Mouse (Mus musculus): ENCODE results near the gene Nme1. TPM values are rescaled to one million over a fixed set of nuclear protein-coding genes. Genes with fewer than 3 reads are reported as not detected.

Nme1 gene
- polyA plus RNA-seq, 1 experiment from 2014 or later, result 340 TPM

GRCm38 (mm10) chr11:93987026-93987425 lies 18.7 kb upstream of the Nme1 start:
- Histone ChIP-seq H3K4me3 (no peak overlapping the region), H3K27ac (no peak overlapping the region), H3K9me3 (no peaks in the 10 kb centered on the region), H3K36me3 (no peaks in the 10 kb centered on the region), H3K27me3 (no peaks in the 10 kb centered on the region; the same call in 1 of the 2 replicates), H3K9ac (no peak overlapping the region; the same call in 1 of the 2 replicates), H3K4me2 (no peak overlapping the region), H3K4me1 (replicated peaks) (no peaks in the 10 kb centered on the region)
- 88% methylated on average over 4 of the region's 4 CpGs for WGBS
- no peak for ATAC-seq (ENCODE audit: low FRiP score)

- ATAC-seq (ENCODE audit: low FRiP score), result no peak
- H3K9me3 ChIP-seq, result no peaks in the 10 kb centered on the region
- no peak overlapping the region for H3K4me2 ChIP-seq
- no peak overlapping the region for H3K4me3 ChIP-seq
- no peaks in the 10 kb centered on the region for H3K36me3 ChIP-seq
- H3K27ac ChIP-seq, result no peak overlapping the region
- no peaks in the 10 kb centered on the region; the same call in 1 of the 2 replicates for H3K27me3 ChIP-seq
- no peak overlapping the region for H3K9ac ChIP-seq
- H3K4me1 ChIP-seq (replicated peaks), result no peaks in the 10 kb centered on the region
Observed at GRCm38 (mm10) chr11:93986298-93986697, 18.0 kb upstream of the Nme1 start.

GRCm38 (mm10) chr11:93985265-93985664 lies 16.9 kb upstream of the Nme1 start:
- H3K27ac ChIP-seq, result no peak overlapping the region
- H3K9me3 ChIP-seq, result no peaks in the 10 kb centered on the region
- no peak for ATAC-seq (ENCODE audit: low FRiP score)
- no peaks in the 10 kb centered on the region for H3K4me1 ChIP-seq (replicated peaks)
- H3K36me3 ChIP-seq, result no peaks in the 10 kb centered on the region
- H3K27me3 ChIP-seq, result no peaks in the 10 kb centered on the region; the same call in 1 of the 2 replicates
- H3K4me2 ChIP-seq, result no peak overlapping the region
- no peak overlapping the region for H3K4me3 ChIP-seq
- WGBS, result 89% methylated on average over 5 of the region's 5 CpGs
- no peak overlapping the region for H3K9ac ChIP-seq

DNA sequence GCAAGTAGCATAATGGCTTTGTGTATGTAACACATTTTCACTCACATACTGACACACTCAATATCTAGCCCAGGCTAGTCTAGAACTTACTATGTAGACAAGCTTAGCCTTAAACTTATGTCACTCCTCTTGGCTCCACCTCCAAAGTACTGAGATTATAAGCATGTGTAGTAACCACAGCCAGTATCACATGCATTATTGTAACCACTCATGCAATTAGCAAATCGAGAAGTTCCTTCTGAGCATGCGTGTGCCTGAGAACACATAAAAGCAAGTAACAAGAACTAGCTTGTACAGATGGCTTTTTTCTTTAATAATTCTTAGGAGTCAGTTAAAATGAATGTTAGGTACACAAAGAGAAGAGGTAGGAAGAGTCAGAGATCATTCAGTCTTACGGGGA lies 16.3 kb upstream of the Nme1 start:
- ATAC-seq (ENCODE audit: low FRiP score), result no peak
- Histone ChIP-seq H3K4me1 (replicated peaks) (0 out of 2 replicates have a peak, but pooled peaks cover under 1% of the 10 kb centered on the region), H3K27ac (no peak overlapping the region), H3K36me3 (no peaks in the 10 kb centered on the region), H3K4me3 (no peak overlapping the region), H3K9me3 (no peaks in the 10 kb centered on the region), H3K4me2 (no peak overlapping the region), H3K9ac (no peak overlapping the region), H3K27me3 (no peaks in the 10 kb centered on the region; the same call in 1 of the 2 replicates)
- 97% methylated on average over 3 of the region's 3 CpGs for WGBS

DNA sequence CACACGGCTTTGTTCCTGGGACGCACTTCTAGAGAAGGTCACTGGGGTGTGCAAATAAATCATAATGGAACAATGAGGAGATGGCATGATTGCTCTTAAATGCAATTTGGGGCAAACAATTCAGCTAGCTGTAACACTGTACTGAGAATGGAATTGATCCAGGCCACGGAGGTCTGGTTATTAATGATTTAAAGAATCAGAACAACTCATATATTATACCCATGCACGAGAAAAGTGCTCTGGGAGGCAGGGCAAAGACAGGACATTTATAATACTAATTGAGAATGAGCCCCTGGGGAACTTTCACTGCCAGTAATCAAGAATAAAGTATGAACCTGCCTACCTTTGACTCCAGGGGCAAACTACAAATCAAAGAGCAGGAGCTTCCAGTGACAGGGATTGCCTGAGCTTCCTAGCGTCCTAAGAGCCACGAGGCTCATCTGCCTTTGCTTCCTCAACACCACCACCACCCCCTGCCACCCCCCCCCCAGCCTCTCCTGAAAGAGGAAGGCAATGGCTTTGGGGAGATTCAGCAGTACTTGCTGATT lies 11.3 kb upstream of the Nme1 start:
- no peak for ATAC-seq (ENCODE audit: low FRiP score)
- Histone ChIP-seq H3K27me3 (no peaks in the 10 kb centered on the region), H3K4me1 (replicated peaks) (0 out of 2 replicates have a peak, but pooled peaks cover 7% of the 10 kb centered on the region), H3K4me2 (no peak overlapping the region), H3K27ac (no peak overlapping the region), H3K9ac (no peak overlapping the region), H3K36me3 (no peaks in the 10 kb centered on the region), H3K4me3 (no peak overlapping the region), H3K9me3 (no peaks in the 10 kb centered on the region)
- WGBS, result 39% methylated on average over 6 of the region's 6 CpGs

- WGBS, result 90% methylated on average over 5 of the region's 5 CpGs
- Histone ChIP-seq H3K9me3 (no peaks in the 10 kb centered on the region), H3K4me2 (no peak overlapping the region), H3K9ac (no peak overlapping the region), H3K36me3 (no peaks in the 10 kb centered on the region), H3K4me3 (no peak overlapping the region), H3K4me1 (replicated peaks) (peaks cover 8% of the 10 kb centered on the region; the same call in 1 of the 2 replicates), H3K27ac (no peak overlapping the region), H3K27me3 (no peaks in the 10 kb centered on the region)
- no peak for ATAC-seq (ENCODE audit: low FRiP score)
Observed at GRCm38 (mm10) chr11:93972951-93973350, 4.6 kb upstream of the Nme1 start.

DNA sequence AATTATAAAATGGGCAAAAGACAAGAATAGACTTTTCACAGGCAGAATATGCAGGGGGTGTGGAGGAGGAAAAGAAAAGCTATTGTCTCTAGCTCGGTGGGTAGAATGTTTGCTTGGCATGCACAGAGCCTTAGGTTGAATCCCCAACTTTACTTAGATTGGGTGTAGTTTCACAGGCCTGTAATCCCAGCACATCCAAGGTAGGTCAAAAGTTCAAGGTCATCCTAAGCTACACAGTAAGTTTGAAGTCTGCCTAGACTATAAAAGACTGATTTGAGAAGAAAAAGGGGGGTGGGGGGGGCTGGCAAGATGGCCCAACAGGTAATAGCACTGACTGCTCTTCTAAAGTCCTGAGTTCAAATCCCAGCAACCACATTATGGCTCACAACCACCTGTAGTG lies 1.5 kb upstream of the Nme1 start:
- H3K4me1 ChIP-seq (replicated peaks), result peaks cover 28% of the 10 kb centered on the region
- no peaks in the 10 kb centered on the region for H3K27me3 ChIP-seq
- no peak overlapping the region for H3K27ac ChIP-seq
- H3K4me2 ChIP-seq, result no peak overlapping the region
- no peaks in the 10 kb centered on the region for H3K9me3 ChIP-seq
- 70% methylated on average over 1 of the region's 1 CpGs for WGBS
- peaks cover 12% of the 10 kb centered on the region for H3K36me3 ChIP-seq
- no peak overlapping the region; the same call in 1 of the 2 replicates for H3K9ac ChIP-seq
- H3K4me3 ChIP-seq, result no peak overlapping the region
- ATAC-seq (ENCODE audit: low FRiP score), result no peak

DNA sequence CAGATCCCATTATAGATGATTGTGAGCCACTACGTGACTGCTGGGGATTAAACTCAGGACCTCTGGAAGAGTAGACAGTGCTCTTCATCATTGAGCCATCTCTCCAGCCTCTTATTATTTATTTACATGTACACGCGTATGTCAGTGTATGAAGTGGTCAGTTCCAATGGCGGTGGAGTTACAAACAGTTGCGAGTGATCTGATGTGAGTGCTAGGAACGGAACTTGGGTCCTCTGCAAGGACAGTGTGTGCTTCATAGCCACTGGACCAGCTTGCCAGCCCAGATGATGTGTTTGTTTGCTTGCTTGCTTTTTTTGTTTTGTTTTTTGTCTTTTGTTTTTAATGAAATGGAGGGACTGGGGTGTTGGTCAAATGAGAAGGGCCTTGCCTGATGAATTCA lies 850 bp upstream of the Nme1 start:
- Histone ChIP-seq H3K36me3 (peaks cover 18% of the 10 kb centered on the region), H3K27me3 (no peaks in the 10 kb centered on the region), H3K4me2 (peak overlapping the region; percentile 42), H3K27ac (peak overlapping the region; percentile 84), H3K4me3 (no peak overlapping the region), H3K9ac (no peak overlapping the region; the same call in 1 of the 2 replicates), H3K9me3 (no peaks in the 10 kb centered on the region), H3K4me1 (replicated peaks) (peaks cover 28% of the 10 kb centered on the region)
- ATAC-seq (ENCODE audit: low FRiP score), result no peak
- 92% methylated on average over 6 of the region's 6 CpGs for WGBS

DNA sequence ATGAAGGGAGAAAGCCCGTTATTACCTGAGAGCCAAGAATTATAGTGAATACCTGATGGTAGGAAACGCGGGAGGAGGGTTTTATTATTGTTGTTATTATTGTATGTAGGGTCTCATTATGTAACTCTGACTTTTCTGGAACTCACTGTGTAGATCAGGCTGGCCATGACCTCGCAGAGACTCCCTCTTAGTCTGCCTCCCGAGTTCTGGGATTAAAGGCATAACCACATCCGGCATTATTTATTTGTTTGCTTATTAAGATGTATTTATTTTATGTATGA lies 467 bp upstream of the Nme1 start:
- H3K9ac ChIP-seq, result no peak overlapping the region
- no peaks in the 10 kb centered on the region for H3K27me3 ChIP-seq
- no peaks in the 10 kb centered on the region for H3K9me3 ChIP-seq
- peaks cover 28% of the 10 kb centered on the region for H3K4me1 ChIP-seq (replicated peaks)
- H3K36me3 ChIP-seq, result peaks cover 22% of the 10 kb centered on the region
- peak overlapping the region; percentile 42 for H3K4me2 ChIP-seq
- peak overlapping the region; percentile 84 for H3K27ac ChIP-seq
- WGBS, result 47% methylated on average over 6 of the region's 6 CpGs
- peak; percentile 37; the same call in 1 of the 2 replicates for ATAC-seq (ENCODE audit: low FRiP score)
- H3K4me3 ChIP-seq, result peak overlapping the region; percentile 75

DNA sequence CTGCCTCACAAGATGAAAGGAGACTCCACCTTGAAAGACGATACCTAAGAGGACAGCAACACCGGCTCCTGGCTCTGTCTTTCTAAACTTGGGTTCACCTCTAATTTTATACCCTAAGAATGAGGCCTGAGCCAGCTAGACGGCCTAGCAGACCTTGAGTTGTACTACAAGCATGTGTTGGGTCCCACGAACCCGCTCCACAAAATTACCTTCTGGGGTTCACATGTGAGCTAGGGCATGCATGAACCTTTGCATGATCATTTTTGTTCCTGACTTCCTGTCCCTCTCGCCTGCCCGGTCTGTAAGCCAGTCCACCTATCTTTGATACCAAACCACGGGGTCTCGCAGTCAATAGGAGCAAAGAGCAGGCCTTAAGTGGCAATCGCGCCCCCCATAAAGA lies 940 bp downstream of the Nme1 start:
- peak overlapping the region; percentile 89 for H3K9ac ChIP-seq
- 6% methylated on average over 11 of the region's 11 CpGs for WGBS
- peaks cover 36% of the 10 kb centered on the region for H3K36me3 ChIP-seq
- ATAC-seq (ENCODE audit: low FRiP score), result 0 out of 2 replicates have a peak, but pooled peaks have one; percentile 11
- H3K9me3 ChIP-seq, result no peaks in the 10 kb centered on the region
- peak overlapping the region; percentile 79 for H3K4me2 ChIP-seq
- H3K4me3 ChIP-seq, result peak overlapping the region; percentile 75
- H3K27ac ChIP-seq, result peak overlapping the region; percentile 85
- H3K4me1 ChIP-seq (replicated peaks), result peaks cover 28% of the 10 kb centered on the region
- H3K27me3 ChIP-seq, result no peaks in the 10 kb centered on the region

DNA sequence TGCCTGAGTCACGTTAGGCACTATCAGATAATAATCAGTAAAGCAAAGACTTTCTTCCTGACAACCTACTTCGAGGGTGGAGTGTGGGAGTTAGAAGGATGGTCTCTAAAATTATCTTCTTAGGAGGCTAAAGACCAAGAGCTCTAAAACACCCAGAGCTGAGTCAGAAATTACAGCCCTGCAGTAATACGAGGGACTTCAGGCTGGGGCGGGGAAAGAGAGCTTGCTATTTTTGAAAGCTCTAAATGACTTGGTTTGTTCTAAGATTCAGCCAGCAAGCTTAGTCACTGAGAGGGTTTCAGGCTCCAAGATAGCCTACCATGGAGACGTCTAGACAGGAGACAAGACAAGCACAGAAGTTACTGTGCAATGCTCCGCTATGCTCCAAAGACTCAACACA lies 2.9 kb downstream of the Nme1 start:
- peaks cover 55% of the 10 kb centered on the region for H3K36me3 ChIP-seq
- ATAC-seq (ENCODE audit: low FRiP score), result no peak
- H3K4me1 ChIP-seq (replicated peaks), result peaks cover 28% of the 10 kb centered on the region
- H3K27me3 ChIP-seq, result no peaks in the 10 kb centered on the region
- 94% methylated on average over 6 of the region's 6 CpGs for WGBS
- no peak overlapping the region for H3K27ac ChIP-seq
- H3K9me3 ChIP-seq, result no peaks in the 10 kb centered on the region
- no peak overlapping the region for H3K4me3 ChIP-seq
- no peak overlapping the region for H3K9ac ChIP-seq
- H3K4me2 ChIP-seq, result no peak overlapping the region

DNA sequence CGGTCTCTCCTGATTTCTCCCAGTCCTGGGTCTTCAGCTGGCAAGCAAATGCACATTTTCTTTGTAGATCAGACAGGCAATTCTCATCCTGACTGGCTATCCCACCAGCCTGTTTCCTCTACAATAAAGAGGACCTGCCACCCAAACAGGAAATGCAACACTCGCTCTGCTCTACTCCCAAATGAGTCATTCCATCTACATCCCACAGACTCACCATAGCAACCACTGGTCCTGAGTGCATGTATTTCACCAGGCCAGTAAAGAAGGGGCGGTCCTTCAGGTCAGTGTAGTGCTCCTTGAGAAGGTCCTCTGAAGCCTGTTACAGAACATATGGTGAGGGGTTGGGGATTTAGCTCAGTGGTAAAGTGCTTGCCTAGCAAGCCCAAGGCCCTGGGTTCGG lies 5.3 kb downstream of the Nme1 start:
- Histone ChIP-seq H3K36me3 (peaks cover 78% of the 10 kb centered on the region), H3K27ac (no peak overlapping the region), H3K9ac (no peak overlapping the region), H3K4me1 (replicated peaks) (peaks cover 20% of the 10 kb centered on the region), H3K27me3 (no peaks in the 10 kb centered on the region), H3K4me2 (no peak overlapping the region), H3K9me3 (no peaks in the 10 kb centered on the region), H3K4me3 (no peak overlapping the region)
- ATAC-seq (ENCODE audit: low FRiP score), result no peak
- 70% methylated on average over 4 of the region's 4 CpGs for WGBS

DNA sequence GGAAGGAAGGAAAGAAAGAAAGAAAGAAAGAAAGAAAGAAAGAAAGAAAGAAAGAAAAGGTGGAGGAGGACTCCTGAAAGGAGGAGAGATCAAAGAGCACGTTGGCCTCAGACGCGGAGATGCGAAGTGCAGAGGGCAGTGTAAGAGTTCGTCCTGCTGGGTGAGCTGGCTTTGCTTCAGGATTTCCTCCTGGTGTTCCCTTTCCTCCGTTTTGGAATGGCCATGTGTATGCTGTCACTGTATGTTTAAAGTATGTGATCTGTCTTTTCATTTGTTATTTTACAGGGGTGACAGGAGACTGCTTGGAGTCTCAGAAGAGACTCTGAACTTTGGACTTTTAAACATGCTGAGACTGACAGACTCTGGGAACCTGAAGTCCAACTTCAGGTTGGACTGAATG lies 6.8 kb downstream of the Nme1 start:
- WGBS, result 95% methylated on average over 6 of the region's 6 CpGs

More for the DNA sequence above, 6.8 kb downstream of the Nme1 start:
- Histone ChIP-seq H3K27ac (no peak overlapping the region), H3K4me3 (no peak overlapping the region), H3K36me3 (peaks cover 87% of the 10 kb centered on the region), H3K4me1 (replicated peaks) (peaks cover 12% of the 10 kb centered on the region), H3K9me3 (no peaks in the 10 kb centered on the region), H3K9ac (no peak overlapping the region), H3K27me3 (no peaks in the 10 kb centered on the region), H3K4me2 (no peak overlapping the region)
- ATAC-seq (ENCODE audit: low FRiP score), result no peak

All from hindbrain, embryonic 13.5 days (tissue).